Mouse (Mus musculus): ENCODE measurements at regions not wholly inside any gene's neighbourhood (a gene's known extent, or its start where the extent isn't known, plus 50 kb on each side); places are given as distances from the start of the nearest gene placed in this dataset.

DNA sequence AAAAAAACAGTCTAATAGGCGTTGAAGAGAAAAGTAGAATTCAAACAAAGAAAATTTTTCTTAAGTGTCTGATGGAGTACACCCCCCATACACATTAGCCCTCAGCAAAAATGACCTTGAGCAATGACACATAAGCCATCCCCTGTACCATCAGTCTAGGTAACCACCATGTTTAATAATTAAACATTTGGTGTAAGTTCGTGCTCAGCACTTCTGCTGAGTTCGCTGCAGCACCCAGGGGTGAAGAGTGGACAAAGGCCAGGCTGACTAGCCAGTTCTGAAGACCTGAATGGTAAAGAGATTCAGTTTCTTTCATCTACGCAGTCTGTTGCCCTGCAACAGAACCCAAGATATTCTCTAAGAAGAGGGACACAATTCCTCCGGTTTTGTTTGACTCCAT is 572.3 kb upstream of the Nox3 start:
- no peaks in the 10 kb centered on the region for H3K9me3 ChIP-seq (ENCODE audit: control insufficient read depth, low read length)
- H3K27me3 ChIP-seq (ENCODE audit: control insufficient read depth): no peaks in the 10 kb centered on the region
- TF ChIP-seq GATA1 (IDR thresholded peaks at IDR 0.05; ENCODE audit: low read length): no peak
- no peak for TF ChIP-seq TAL1 (IDR thresholded peaks at IDR 0.05; ENCODE audit: low read length)
- H3K4me3 ChIP-seq (replicated peaks): no peak overlapping the region
- H3K4me1 ChIP-seq (ENCODE audit: control insufficient read depth): no peaks in the 10 kb centered on the region
- H3K36me3 ChIP-seq (ENCODE audit: control insufficient read depth): no peaks in the 10 kb centered on the region

- Histone ChIP-seq H3K9me3 (ENCODE audit: control insufficient read depth, low read length) (no peaks in the 10 kb centered on the region), H3K36me3 (ENCODE audit: control insufficient read depth) (no peaks in the 10 kb centered on the region), H3K27me3 (ENCODE audit: control insufficient read depth) (no peaks in the 10 kb centered on the region), H3K4me3 (replicated peaks) (no peak overlapping the region), H3K4me1 (ENCODE audit: control insufficient read depth) (no peaks in the 10 kb centered on the region)
- TF ChIP-seq TAL1 (IDR thresholded peaks at IDR 0.05; ENCODE audit: low read length) (no peak), GATA1 (IDR thresholded peaks at IDR 0.05; ENCODE audit: low read length) (no peak)
These were observed 576.4 kb upstream of the Nox3 start for GRCm38 (mm10) chr17:4272456-4272855.

DNA sequence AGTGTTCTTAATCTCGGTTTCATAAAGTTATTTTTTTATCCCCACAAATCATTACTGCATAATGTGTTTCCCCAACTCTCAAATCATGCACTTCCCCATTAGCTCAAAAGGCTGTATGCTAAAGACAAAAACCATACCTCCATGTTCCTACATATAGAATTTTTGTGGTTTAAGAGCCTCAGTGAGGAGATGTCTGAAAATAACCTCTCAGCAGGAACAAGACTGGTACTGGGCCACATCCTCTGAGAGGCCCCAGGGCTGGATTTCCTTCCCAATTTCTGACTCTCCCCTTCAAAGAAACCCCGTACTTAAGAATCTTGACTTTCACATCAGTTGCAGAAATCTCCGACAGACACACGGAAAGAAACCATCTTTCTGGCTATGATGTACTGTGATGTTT is 580.7 kb upstream of the Nox3 start:
- Histone ChIP-seq H3K4me1 (ENCODE audit: control insufficient read depth) (no peaks in the 10 kb centered on the region), H3K4me3 (replicated peaks) (no peak overlapping the region), H3K27me3 (ENCODE audit: control insufficient read depth) (no peaks in the 10 kb centered on the region), H3K36me3 (ENCODE audit: control insufficient read depth) (no peaks in the 10 kb centered on the region), H3K9me3 (ENCODE audit: control insufficient read depth, low read length) (no peaks in the 10 kb centered on the region)
- TF ChIP-seq TAL1 (IDR thresholded peaks at IDR 0.05; ENCODE audit: low read length) (no peak), GATA1 (IDR thresholded peaks at IDR 0.05; ENCODE audit: low read length) (no peak)

DNA sequence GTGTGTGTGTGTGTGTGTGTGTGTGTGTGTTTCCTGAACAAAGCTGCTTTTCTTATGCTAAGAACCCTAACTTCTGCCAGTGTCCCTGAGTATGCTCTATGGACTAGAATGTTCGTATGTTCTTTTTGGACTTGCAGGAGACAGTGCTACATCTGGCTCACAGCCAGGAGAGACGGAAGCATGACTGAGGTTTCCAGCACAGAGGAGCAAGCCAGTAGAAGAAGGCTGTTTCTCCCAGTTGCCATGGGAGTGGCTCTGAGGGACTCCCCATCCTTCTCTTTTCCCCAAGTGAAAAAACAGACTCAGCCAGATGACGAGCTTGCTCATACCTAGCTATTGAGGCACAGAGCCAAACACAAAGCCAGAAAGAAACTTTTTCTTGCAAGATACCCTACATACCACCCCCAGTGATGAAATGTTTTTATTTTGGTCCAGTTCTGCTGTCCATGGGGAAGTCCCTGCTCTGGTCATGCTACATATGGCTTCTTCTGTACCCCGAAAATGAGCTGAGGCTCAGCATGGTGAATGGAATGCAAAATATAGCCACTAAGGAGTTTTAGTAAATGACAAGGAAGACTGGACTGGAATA is 582.3 kb upstream of the Nox3 start:
- Histone ChIP-seq H3K4me3 (replicated peaks) (no peak overlapping the region), H3K27me3 (ENCODE audit: control insufficient read depth) (no peaks in the 10 kb centered on the region), H3K4me1 (ENCODE audit: control insufficient read depth) (no peaks in the 10 kb centered on the region), H3K36me3 (ENCODE audit: control insufficient read depth) (no peaks in the 10 kb centered on the region), H3K9me3 (ENCODE audit: control insufficient read depth, low read length) (no peaks in the 10 kb centered on the region)
- TF ChIP-seq TAL1 (IDR thresholded peaks at IDR 0.05; ENCODE audit: low read length) (no peak), GATA1 (IDR thresholded peaks at IDR 0.05; ENCODE audit: low read length) (no peak)

GRCm38 (mm10) chr17:4281451-4281850 is 585.4 kb upstream of the Nox3 start:
- no peak for TF ChIP-seq GATA1 (IDR thresholded peaks at IDR 0.05; ENCODE audit: low read length)
- no peak for TF ChIP-seq TAL1 (IDR thresholded peaks at IDR 0.05; ENCODE audit: low read length)
- H3K9me3 ChIP-seq (ENCODE audit: control insufficient read depth, low read length): no peaks in the 10 kb centered on the region
- H3K4me1 ChIP-seq (ENCODE audit: control insufficient read depth): no peaks in the 10 kb centered on the region
- H3K27me3 ChIP-seq (ENCODE audit: control insufficient read depth): no peaks in the 10 kb centered on the region
- H3K36me3 ChIP-seq (ENCODE audit: control insufficient read depth): no peaks in the 10 kb centered on the region
- no peak overlapping the region for H3K4me3 ChIP-seq (replicated peaks)

- peaks cover 12% of the 10 kb centered on the region; the same call in 1 of the 2 replicates for H3K4me1 ChIP-seq (ENCODE audit: control insufficient read depth)
- no peak overlapping the region for H3K4me3 ChIP-seq (replicated peaks)
- no peak for TF ChIP-seq TAL1 (IDR thresholded peaks at IDR 0.05; ENCODE audit: low read length)
- H3K27me3 ChIP-seq (ENCODE audit: control insufficient read depth): no peaks in the 10 kb centered on the region
- H3K9me3 ChIP-seq (ENCODE audit: control insufficient read depth, low read length): no peaks in the 10 kb centered on the region
- no peaks in the 10 kb centered on the region for H3K36me3 ChIP-seq (ENCODE audit: control insufficient read depth)
These were observed 595.4 kb upstream of the Nox3 start for GRCm38 (mm10) chr17:4291418-4291817.

DNA sequence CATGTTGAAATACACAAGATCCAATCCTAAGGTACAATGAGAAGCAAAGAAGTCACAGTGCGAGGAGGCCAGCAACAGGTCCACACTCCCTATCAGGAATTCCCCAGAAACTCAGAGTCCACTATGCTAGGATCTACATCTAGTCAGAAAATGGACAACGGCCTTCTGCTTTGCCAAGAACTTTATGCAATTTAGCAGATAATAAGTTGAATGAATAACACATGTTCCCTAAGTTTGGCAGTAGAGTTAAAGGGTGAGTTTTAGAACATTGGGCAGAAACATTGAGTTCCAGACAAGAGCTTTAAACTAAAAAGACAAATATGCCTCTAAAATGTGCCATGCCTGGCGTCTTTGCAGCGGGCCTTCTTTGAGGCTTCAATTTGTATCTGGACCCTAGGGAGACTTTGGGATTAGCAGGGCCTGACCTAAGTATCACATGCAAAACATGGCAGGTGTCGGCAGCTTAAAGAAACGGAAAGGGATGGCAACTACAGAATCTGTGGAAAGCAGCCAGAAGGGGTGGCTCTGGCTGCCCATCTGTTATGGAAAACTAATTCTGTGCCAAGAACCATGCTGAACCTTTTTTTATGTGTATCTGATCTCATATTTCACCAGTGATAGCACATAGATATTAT is 600.6 kb upstream of the Nox3 start:
- Histone ChIP-seq H3K27me3 (ENCODE audit: control insufficient read depth) (no peaks in the 10 kb centered on the region), H3K36me3 (ENCODE audit: control insufficient read depth) (no peaks in the 10 kb centered on the region), H3K4me3 (replicated peaks) (no peak overlapping the region), H3K4me1 (ENCODE audit: control insufficient read depth) (peaks cover 12% of the 10 kb centered on the region; the same call in 1 of the 2 replicates), H3K9me3 (ENCODE audit: control insufficient read depth, low read length) (no peaks in the 10 kb centered on the region)
- TF ChIP-seq TAL1 (IDR thresholded peaks at IDR 0.05; ENCODE audit: low read length): no peak
- no peak for TF ChIP-seq GATA1 (IDR thresholded peaks at IDR 0.05; ENCODE audit: low read length)

DNA sequence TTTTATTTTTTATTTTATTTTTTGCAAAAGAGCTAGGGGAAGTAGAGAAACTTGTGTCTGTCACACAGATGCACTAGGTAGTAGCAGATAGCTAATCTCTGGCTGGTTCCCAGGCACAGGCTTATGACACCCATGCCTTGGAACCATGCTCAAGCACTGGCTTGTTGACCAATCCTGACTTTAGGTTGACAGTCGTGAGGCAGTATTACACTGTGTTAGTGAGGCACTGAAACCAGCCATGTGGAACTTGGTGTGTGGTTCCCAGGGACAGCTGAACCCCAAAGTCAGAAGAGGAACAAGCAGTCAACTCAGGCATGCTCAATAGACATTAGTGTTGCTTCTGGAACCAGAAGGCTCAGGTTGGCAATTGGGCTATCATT is 601.1 kb upstream of the Nox3 start:
- no peak for TF ChIP-seq TAL1 (IDR thresholded peaks at IDR 0.05; ENCODE audit: low read length)
- no peak for TF ChIP-seq GATA1 (IDR thresholded peaks at IDR 0.05; ENCODE audit: low read length)
- no peaks in the 10 kb centered on the region for H3K9me3 ChIP-seq (ENCODE audit: control insufficient read depth, low read length)
- no peaks in the 10 kb centered on the region for H3K27me3 ChIP-seq (ENCODE audit: control insufficient read depth)
- no peak overlapping the region for H3K4me3 ChIP-seq (replicated peaks)
- H3K4me1 ChIP-seq (ENCODE audit: control insufficient read depth): peaks cover 12% of the 10 kb centered on the region; the same call in 1 of the 2 replicates
- H3K36me3 ChIP-seq (ENCODE audit: control insufficient read depth): no peaks in the 10 kb centered on the region

GRCm38 (mm10) chr17:4301142-4301853 is 605.2 kb upstream of the Nox3 start:
- H3K4me1 ChIP-seq (ENCODE audit: control insufficient read depth): no peaks in the 10 kb centered on the region
- H3K36me3 ChIP-seq (ENCODE audit: control insufficient read depth): no peaks in the 10 kb centered on the region
- TF ChIP-seq GATA1 (IDR thresholded peaks at IDR 0.05; ENCODE audit: low read length) (no peak), TAL1 (IDR thresholded peaks at IDR 0.05; ENCODE audit: low read length) (no peak)
- H3K9me3 ChIP-seq (ENCODE audit: control insufficient read depth, low read length): no peaks in the 10 kb centered on the region
- H3K27me3 ChIP-seq (ENCODE audit: control insufficient read depth): no peaks in the 10 kb centered on the region
- H3K4me3 ChIP-seq (replicated peaks): no peak overlapping the region
